Mouse (Mus musculus): Measurements from ENCODE around the gene Resp18. TPM values are rescaled to one million over a fixed set of nuclear protein-coding genes. Genes with fewer than 3 reads are reported as not detected.

The Resp18 gene
- 6.0 and 6.9 TPM in 2 replicates for polyA plus RNA-seq (2014; fragmentation: Nextera tagmentation; extraction: Ambion mirVana)

- WGBS: 7% methylated on average over 13 of the region's 13 CpGs
- H3K4me2 ChIP-seq (ENCODE audit: low read depth, low read length): no peak within 1 kb of the TSS
- H3K27me3 ChIP-seq (replicated peaks; ENCODE audit: control insufficient read depth, insufficient read depth, low read length): peaks cover 19% of the 10 kb centered on the region
- H3K9me3 ChIP-seq (ENCODE audit: control insufficient read depth, low read length): no peaks in the 10 kb centered on the region
- no peak within 1 kb of the TSS for H3K27ac ChIP-seq (replicated peaks; ENCODE audit: low read depth, low read length)
- H3K4me1 ChIP-seq (ENCODE audit: control insufficient read depth, insufficient read depth, low read length): no peaks in the 10 kb centered on the region
- no peak for ATAC-seq (ENCODE audit: low read depth)
- no peak within 1 kb of the TSS for H3K4me3 ChIP-seq (ENCODE audit: low read depth, low read length)
- H3K9ac ChIP-seq (ENCODE audit: low read depth, low read length): no peak within 1 kb of the TSS
- no peak for DNase-seq (ENCODE audit: low spot score)
- H3K36me3 ChIP-seq (ENCODE audit: control insufficient read depth, insufficient read depth, low read length): no peaks in the 10 kb centered on the region
These were observed at the start of gene Resp18 for GRCm38 (mm10) chr1:75278228-75278627. Gene Resp18 (minus strand): TSS chr1:75278415.

- Histone ChIP-seq H3K4me2 (ENCODE audit: low read depth, low read length) (no peak overlapping the region), H3K27ac (replicated peaks; ENCODE audit: low read depth, low read length) (no peak overlapping the region), H3K9ac (ENCODE audit: low read depth, low read length) (no peak overlapping the region), H3K9me3 (ENCODE audit: control insufficient read depth, low read length) (no peaks in the 10 kb centered on the region), H3K27me3 (replicated peaks; ENCODE audit: control insufficient read depth, insufficient read depth, low read length) (no peaks in the 10 kb centered on the region), H3K36me3 (ENCODE audit: control insufficient read depth, insufficient read depth, low read length) (no peaks in the 10 kb centered on the region), H3K4me3 (ENCODE audit: low read depth, low read length) (no peak overlapping the region), H3K4me1 (ENCODE audit: control insufficient read depth, insufficient read depth, low read length) (no peaks in the 10 kb centered on the region)
- DNase-seq (ENCODE audit: low spot score) (no peak), ATAC-seq (ENCODE audit: low read depth) (no peak)
These were observed 49.2 kb upstream of the Resp18 start for GRCm38 (mm10) chr1:75327461-75327860.

- Histone ChIP-seq H3K27me3 (replicated peaks; ENCODE audit: control insufficient read depth, insufficient read depth, low read length) (no peaks in the 10 kb centered on the region), H3K4me1 (ENCODE audit: control insufficient read depth, insufficient read depth, low read length) (peaks cover 8% of the 10 kb centered on the region), H3K9ac (ENCODE audit: low read depth, low read length) (no peak overlapping the region), H3K9me3 (ENCODE audit: control insufficient read depth, low read length) (no peaks in the 10 kb centered on the region), H3K27ac (replicated peaks; ENCODE audit: low read depth, low read length) (no peak overlapping the region), H3K4me3 (ENCODE audit: low read depth, low read length) (no peak overlapping the region), H3K36me3 (ENCODE audit: control insufficient read depth, insufficient read depth, low read length) (peaks cover 14% of the 10 kb centered on the region), H3K4me2 (ENCODE audit: low read depth, low read length) (no peak overlapping the region)
- DNase-seq (ENCODE audit: low spot score) (no peak), ATAC-seq (ENCODE audit: low read depth) (no peak)
- 84% methylated on average over 10 of the region's 10 CpGs for WGBS
These were observed 41.0 kb upstream of the Resp18 start for GRCm38 (mm10) chr1:75319166-75319565.

GRCm38 (mm10) chr1:75318736-75319135 lies 40.5 kb upstream of the Resp18 start:
- DNase-seq (ENCODE audit: low spot score): no peak
- H3K27me3 ChIP-seq (replicated peaks; ENCODE audit: control insufficient read depth, insufficient read depth, low read length): no peaks in the 10 kb centered on the region
- peaks cover 8% of the 10 kb centered on the region for H3K4me1 ChIP-seq (ENCODE audit: control insufficient read depth, insufficient read depth, low read length)
- H3K4me2 ChIP-seq (ENCODE audit: low read depth, low read length): no peak overlapping the region
- H3K4me3 ChIP-seq (ENCODE audit: low read depth, low read length): no peak overlapping the region
- H3K36me3 ChIP-seq (ENCODE audit: control insufficient read depth, insufficient read depth, low read length): peaks cover 18% of the 10 kb centered on the region
- H3K9me3 ChIP-seq (ENCODE audit: control insufficient read depth, low read length): no peaks in the 10 kb centered on the region
- H3K27ac ChIP-seq (replicated peaks; ENCODE audit: low read depth, low read length): no peak overlapping the region
- no peak for ATAC-seq (ENCODE audit: low read depth)
- 84% methylated on average over 4 of the region's 4 CpGs for WGBS
- H3K9ac ChIP-seq (ENCODE audit: low read depth, low read length): no peak overlapping the region

GRCm38 (mm10) chr1:75318301-75318700 lies 40.1 kb upstream of the Resp18 start:
- Histone ChIP-seq H3K4me2 (ENCODE audit: low read depth, low read length) (peak overlapping the region; percentile 54), H3K9ac (ENCODE audit: low read depth, low read length) (peak overlapping the region; percentile 34), H3K4me1 (ENCODE audit: control insufficient read depth, insufficient read depth, low read length) (peaks cover 8% of the 10 kb centered on the region), H3K27ac (replicated peaks; ENCODE audit: low read depth, low read length) (no peak overlapping the region; the same call in 1 of the 2 replicates), H3K36me3 (ENCODE audit: control insufficient read depth, insufficient read depth, low read length) (peaks cover 23% of the 10 kb centered on the region), H3K27me3 (replicated peaks; ENCODE audit: control insufficient read depth, insufficient read depth, low read length) (no peaks in the 10 kb centered on the region), H3K4me3 (ENCODE audit: low read depth, low read length) (peak overlapping the region; percentile 27), H3K9me3 (ENCODE audit: control insufficient read depth, low read length) (no peaks in the 10 kb centered on the region)
- WGBS: 65% methylated on average over 3 of the region's 3 CpGs
- no peak for DNase-seq (ENCODE audit: low spot score)
- ATAC-seq (ENCODE audit: low read depth): no peak

GRCm38 (mm10) chr1:75317241-75318201 lies 39.3 kb upstream of the Resp18 start, which contains the start of gene Dnpep:
Gene Dnpep (minus strand): TSS chr1:75317990.
- peaks cover 30% of the 10 kb centered on the region for H3K36me3 ChIP-seq (ENCODE audit: control insufficient read depth, insufficient read depth, low read length)
- H3K9me3 ChIP-seq (ENCODE audit: control insufficient read depth, low read length): no peaks in the 10 kb centered on the region
- under 1% methylated on average over 39 of the region's 92 CpGs for WGBS
- peak; percentile 100 for DNase-seq (ENCODE audit: low spot score)
- ATAC-seq (ENCODE audit: low read depth): peak; percentile 97
- H3K4me3 ChIP-seq (ENCODE audit: low read depth, low read length): peak within 1 kb of the TSS; percentile 72
- peak within 1 kb of the TSS; percentile 74 for H3K9ac ChIP-seq (ENCODE audit: low read depth, low read length)
- H3K27me3 ChIP-seq (replicated peaks; ENCODE audit: control insufficient read depth, insufficient read depth, low read length): no peaks in the 10 kb centered on the region
- peaks cover 8% of the 10 kb centered on the region for H3K4me1 ChIP-seq (ENCODE audit: control insufficient read depth, insufficient read depth, low read length)
- H3K27ac ChIP-seq (replicated peaks; ENCODE audit: low read depth, low read length): peak within 1 kb of the TSS; percentile 90
- H3K4me2 ChIP-seq (ENCODE audit: low read depth, low read length): peak within 1 kb of the TSS; percentile 66

GRCm38 (mm10) chr1:75316861-75317240 lies 38.6 kb upstream of the Resp18 start:
- under 1% methylated on average over 17 of the region's 20 CpGs for WGBS
- no peaks in the 10 kb centered on the region for H3K27me3 ChIP-seq (replicated peaks; ENCODE audit: control insufficient read depth, insufficient read depth, low read length)
- peak overlapping the region; percentile 90 for H3K27ac ChIP-seq (replicated peaks; ENCODE audit: low read depth, low read length)

GRCm38 (mm10) chr1:75315456-75316365 lies 37.5 kb upstream of the Resp18 start:
- Histone ChIP-seq H3K27ac (replicated peaks; ENCODE audit: low read depth, low read length) (no peak overlapping the region), H3K27me3 (replicated peaks; ENCODE audit: control insufficient read depth, insufficient read depth, low read length) (no peaks in the 10 kb centered on the region), H3K4me1 (ENCODE audit: control insufficient read depth, insufficient read depth, low read length) (peaks cover 8% of the 10 kb centered on the region), H3K9me3 (ENCODE audit: control insufficient read depth, low read length) (no peaks in the 10 kb centered on the region), H3K9ac (ENCODE audit: low read depth, low read length) (peak overlapping the region; percentile 74), H3K36me3 (ENCODE audit: control insufficient read depth, insufficient read depth, low read length) (peaks cover 49% of the 10 kb centered on the region), H3K4me2 (ENCODE audit: low read depth, low read length) (peak overlapping the region; percentile 66), H3K4me3 (ENCODE audit: low read depth, low read length) (peak overlapping the region; percentile 72)
- no peak for DNase-seq (ENCODE audit: low spot score)
- WGBS: 83% methylated on average over 29 of the region's 29 CpGs
- no peak for ATAC-seq (ENCODE audit: low read depth)

More at GRCm38 (mm10) chr1:75316861-75317240, 38.6 kb upstream of the Resp18 start:
- Histone ChIP-seq H3K4me1 (ENCODE audit: control insufficient read depth, insufficient read depth, low read length) (peaks cover 8% of the 10 kb centered on the region), H3K4me2 (ENCODE audit: low read depth, low read length) (peak overlapping the region; percentile 66), H3K9ac (ENCODE audit: low read depth, low read length) (peak overlapping the region; percentile 74), H3K4me3 (ENCODE audit: low read depth, low read length) (peak overlapping the region; percentile 72), H3K9me3 (ENCODE audit: control insufficient read depth, low read length) (no peaks in the 10 kb centered on the region), H3K36me3 (ENCODE audit: control insufficient read depth, insufficient read depth, low read length) (peaks cover 37% of the 10 kb centered on the region)
- DNase-seq (ENCODE audit: low spot score): peak; percentile 91
- peak; percentile 42 for ATAC-seq (ENCODE audit: low read depth)
